Mouse (Mus musculus): Measurements from ENCODE around the gene Pxt1.

DNA sequence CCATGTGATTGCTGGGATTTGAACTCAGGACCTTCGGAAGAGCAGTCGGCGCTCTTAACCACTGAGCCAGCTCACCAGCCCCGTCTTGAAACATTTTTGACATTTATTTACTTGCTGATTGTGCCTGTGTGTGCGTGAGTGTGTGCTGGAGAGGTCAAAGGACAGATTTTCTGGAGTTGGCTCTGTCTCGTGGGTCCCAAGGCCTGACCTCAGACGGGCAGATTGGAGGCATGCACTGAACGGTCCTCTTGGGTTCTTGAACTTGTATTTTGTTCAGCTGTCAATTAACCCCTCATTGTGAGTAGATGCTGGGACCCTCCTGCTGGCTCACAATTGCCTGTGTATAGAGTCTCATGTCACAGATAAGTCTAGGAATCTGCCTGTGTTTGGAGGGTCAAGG is 57.4 kb downstream of the Pxt1 start:
- TF ChIP-seq E2F4 (IDR thresholded peaks at IDR 0.05; ENCODE audit: insufficient read depth) (no peak), POLR2AphosphoS2 (IDR thresholded peaks at IDR 0.05; ENCODE audit: insufficient read length, low read depth) (no peak), MAX (IDR thresholded peaks at IDR 0.05; ENCODE audit: low read depth) (no peak), USF1 (IDR thresholded peaks at IDR 0.05; ENCODE audit: low read depth) (no peak), MYOG (IDR thresholded peaks at IDR 0.05; ENCODE audit: control insufficient read depth in 1 of 3, insufficient read depth in 1 of 3, insufficient read length in 2 of 3, low read depth in 2 of 3) (no peak)

All from myocyte (in vitro differentiated cells).